Mouse (Mus musculus) lung, embryonic 15.5 days (tissue): Measurements from ENCODE around the gene Tmem234. TPM values are rescaled to one million over a fixed set of nuclear protein-coding genes. Genes with fewer than 3 reads are reported as not detected.
A peak's percentile ranks its signal among the peaks of the same experiment; 100 is the strongest.

Source experiments
- ATAC-seq: fragments of 200-750 bp; cut with Nextera tagmentation; 2 replicates; pipeline ENCODE4 v1.8.0; 2017; ENCODE audit warnings: moderate number of reproducible peaks, borderline replicate concordance; ENCODE audit not compliant: low FRiP score, low TSS enrichment; ENCODE audit errors: extremely low read depth
- H3K27ac ChIP-seq: fragments of 300-500 bp; sonication (generic); 2 replicates; pipeline ENCODE4 v1.5.1; 2015; ENCODE audit warnings: moderate library complexity, mild to moderate bottlenecking, inconsistent platforms
- H3K27me3 ChIP-seq: fragments of 300-500 bp; sonication (generic); 2 replicates; pipeline ENCODE4 v1.6.1; 2015; ENCODE audit warnings: inconsistent platforms
- H3K36me3 ChIP-seq: fragments of 300-500 bp; sonication (generic); 2 replicates; pipeline ENCODE4 v1.6.1; 2015; ENCODE audit warnings: inconsistent platforms
- H3K4me1 ChIP-seq: fragments of 300-500 bp; sonication (generic); 2 replicates; pipeline ENCODE4 v1.6.1; 2015; ENCODE audit warnings: inconsistent platforms
- H3K4me2 ChIP-seq: fragments of 300-500 bp; sonication (generic); 2 replicates; pipeline ENCODE4 v1.6.1; 2015; ENCODE audit warnings: inconsistent platforms, mild to moderate bottlenecking, moderate library complexity
- H3K4me3 ChIP-seq: fragments of 300-500 bp; sonication (generic); 2 replicates; pipeline ENCODE4 v1.5.1; 2015; ENCODE audit warnings: mild to moderate bottlenecking, inconsistent platforms
- H3K9ac ChIP-seq: fragments of 300-500 bp; sonication (generic); 2 replicates; pipeline ENCODE4 v1.6.1; 2015; ENCODE audit warnings: inconsistent platforms
- H3K9me3 ChIP-seq: fragments of 300-500 bp; sonication (generic); 2 replicates; pipeline ENCODE4 v1.6.1; 2016; ENCODE audit warnings: inconsistent platforms
- WGBS: fragments of 180-500 bp; shearing (Covaris S2); methylation state at CpG from one replicate; pipeline ENCODE4 v1.1.7; 2015; 5-methylcytosine and 5-hydroxymethylcytosine counted together
- polyA plus RNA-seq: library from polyadenylated mRNA; unstranded; fragments of >200 nt; fragmentation: Nextera tagmentation; extraction: Ambion mirVana; gene quantifications from 2 replicates; pipeline ENCODE4 v1.2.1, GENCODE M21; 2015

Tmem234 gene
- polyA plus RNA-seq, 1 experiment from 2014 or later = 191 TPM

- H3K4me3 ChIP-seq = no peak overlapping the region
- H3K27ac ChIP-seq = no peak overlapping the region
- H3K9me3 ChIP-seq = no peaks in the 10 kb centered on the region
- H3K27me3 ChIP-seq = no peaks in the 10 kb centered on the region
- no peaks in the 10 kb centered on the region; the same call in none of the 2 replicates for H3K36me3 ChIP-seq
- 89% methylated on average over 7 of the region's 7 CpGs for WGBS
- no peak overlapping the region for H3K4me2 ChIP-seq
- no peak for ATAC-seq
- H3K4me1 ChIP-seq = peaks cover 22% of the 10 kb centered on the region
- H3K9ac ChIP-seq = no peak overlapping the region
Measured at GRCm38 (mm10) chr4:129617121-129617641, 16.7 kb downstream of the Tmem234 start.

DNA sequence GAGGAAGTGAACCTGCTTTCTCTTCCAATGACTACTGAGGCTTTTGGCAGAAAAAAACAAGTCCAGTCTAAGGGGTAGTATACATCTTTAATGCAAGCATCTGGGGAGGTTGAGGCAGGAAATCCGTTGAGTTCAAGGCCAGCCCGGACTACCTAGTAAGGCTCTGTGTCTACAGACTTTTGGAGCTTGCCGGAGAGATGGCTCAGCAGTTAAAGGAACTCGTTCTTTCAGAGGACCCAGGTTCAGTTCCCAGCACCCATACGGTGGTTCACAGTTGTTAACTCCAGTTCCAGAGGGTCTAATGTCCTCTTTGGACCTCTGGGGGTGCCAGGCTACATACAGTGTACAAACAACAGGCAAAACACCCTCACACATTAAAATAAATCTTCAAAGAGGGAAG is 17.6 kb downstream of the Tmem234 start:
- Histone ChIP-seq H3K4me2 (peak overlapping the region; percentile 86), H3K9ac (peak overlapping the region; percentile 78), H3K27me3 (no peaks in the 10 kb centered on the region), H3K36me3 (no peaks in the 10 kb centered on the region; the same call in none of the 2 replicates), H3K4me3 (peak overlapping the region; percentile 75), H3K27ac (peak overlapping the region; percentile 83; the same call in 1 of the 2 replicates), H3K9me3 (no peaks in the 10 kb centered on the region), H3K4me1 (peaks cover 31% of the 10 kb centered on the region)
- 91% methylated on average over 5 of the region's 5 CpGs for WGBS
- no peak for ATAC-seq

DNA sequence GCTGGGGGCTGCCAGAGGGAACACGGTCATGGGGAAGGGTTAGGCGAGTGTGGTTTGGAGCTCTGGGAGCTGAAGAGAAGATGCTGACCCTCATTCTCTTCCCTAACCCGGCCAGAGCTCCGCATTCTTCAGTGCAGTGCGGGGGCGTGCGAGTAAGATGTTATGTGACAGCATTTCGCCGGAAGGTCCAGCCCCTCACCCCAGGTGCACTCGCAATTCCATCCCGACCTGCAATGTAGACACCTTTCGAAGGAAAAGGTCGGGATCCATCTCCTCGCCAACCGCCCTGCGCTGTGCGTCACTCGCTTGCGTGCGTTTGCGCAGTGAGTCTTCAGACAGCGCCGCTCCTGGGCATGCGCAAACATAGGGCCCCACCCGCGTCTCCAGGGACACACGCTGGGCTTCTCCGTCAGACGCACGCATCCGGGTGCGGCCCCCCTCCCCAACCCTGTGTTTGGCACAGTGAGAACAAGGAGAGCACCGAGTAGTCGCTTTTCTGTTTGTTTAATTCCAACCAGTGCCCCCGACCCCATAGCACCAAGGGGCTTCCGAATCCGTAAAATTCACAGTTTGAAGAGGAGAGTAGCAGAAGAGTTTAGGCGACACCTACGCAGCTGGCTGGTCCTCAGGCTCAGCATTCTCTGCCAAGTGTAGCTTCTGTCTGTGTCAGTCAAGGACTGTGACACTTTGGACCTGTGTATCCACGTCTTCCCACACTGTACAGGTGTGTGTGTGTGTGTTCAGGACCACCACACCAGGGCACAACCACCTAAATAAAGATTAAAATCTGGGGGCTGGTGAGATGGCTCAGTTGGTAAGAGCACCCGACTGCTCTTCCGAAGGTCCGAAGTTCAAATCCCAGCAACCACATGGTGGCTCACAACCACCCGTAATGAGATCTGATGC is 18.6 kb downstream of the Tmem234 start, which contains the start of gene Iqcc:
Gene Iqcc, minus strand, starts transcription at position 314 of the 906 bp plus-strand sequence.
- peak within 1 kb of the TSS; percentile 75 for H3K4me3 ChIP-seq
- 3% methylated on average over 44 of the region's 44 CpGs for WGBS
- H3K4me1 ChIP-seq = peaks cover 27% of the 10 kb centered on the region
- peak within 1 kb of the TSS; percentile 83 for H3K27ac ChIP-seq
- no peaks in the 10 kb centered on the region; the same call in none of the 2 replicates for H3K36me3 ChIP-seq
- peak within 1 kb of the TSS; percentile 86 for H3K4me2 ChIP-seq
- H3K27me3 ChIP-seq = no peaks in the 10 kb centered on the region
- H3K9ac ChIP-seq = peak within 1 kb of the TSS; percentile 78
- no peaks in the 10 kb centered on the region for H3K9me3 ChIP-seq
- ATAC-seq = peak; percentile 88

DNA sequence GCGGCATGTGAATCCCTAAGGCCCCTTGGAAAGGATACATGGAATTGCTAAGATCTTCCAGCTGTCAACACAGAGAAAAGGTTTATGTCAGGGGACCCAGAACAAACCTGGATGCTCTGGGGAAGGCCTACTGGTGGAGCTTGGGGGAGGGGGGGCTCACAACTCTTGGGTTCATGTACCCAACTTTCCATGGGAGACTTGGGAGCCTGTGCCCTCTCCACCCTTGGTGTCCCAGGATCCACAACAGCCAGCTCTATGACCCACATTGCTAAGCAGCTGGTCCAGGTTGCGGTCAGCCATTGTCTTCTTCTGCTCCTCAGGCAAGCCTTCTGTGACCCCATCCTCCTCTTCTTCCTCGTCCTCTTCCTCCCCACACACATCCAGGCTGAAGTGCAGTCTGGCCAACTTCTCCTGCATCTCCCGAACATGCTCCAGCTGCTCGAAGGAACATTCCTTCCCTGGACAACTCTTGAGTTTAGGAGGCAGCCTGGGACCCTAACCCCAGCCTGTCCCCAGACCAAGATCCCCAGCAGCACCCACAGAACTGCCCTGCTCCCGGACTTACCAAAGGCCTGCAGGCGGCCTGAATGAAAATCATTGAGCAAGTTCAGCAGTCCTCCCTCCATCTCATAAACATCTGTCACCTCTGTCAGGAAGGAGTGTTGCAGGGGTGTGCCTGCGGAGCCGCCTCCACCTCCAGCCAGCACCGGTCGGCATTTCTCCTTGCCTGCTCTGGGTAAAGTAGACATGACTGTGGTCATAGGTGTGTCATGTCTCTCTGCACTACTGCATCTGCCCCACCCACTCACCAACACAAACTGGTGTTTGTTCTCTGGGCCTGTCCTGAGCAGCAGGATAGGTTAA is 20.2 kb downstream of the Tmem234 start:
- 76% methylated on average over 11 of the region's 11 CpGs for WGBS
- no peak for ATAC-seq
- Histone ChIP-seq H3K27me3 (no peaks in the 10 kb centered on the region), H3K4me1 (peaks cover 37% of the 10 kb centered on the region), H3K36me3 (no peaks in the 10 kb centered on the region; the same call in none of the 2 replicates), H3K9me3 (no peaks in the 10 kb centered on the region), H3K4me3 (no peak overlapping the region), H3K4me2 (peak overlapping the region; percentile 11; the same call in 1 of the 2 replicates), H3K9ac (no peak overlapping the region), H3K27ac (peak overlapping the region; percentile 68)

DNA sequence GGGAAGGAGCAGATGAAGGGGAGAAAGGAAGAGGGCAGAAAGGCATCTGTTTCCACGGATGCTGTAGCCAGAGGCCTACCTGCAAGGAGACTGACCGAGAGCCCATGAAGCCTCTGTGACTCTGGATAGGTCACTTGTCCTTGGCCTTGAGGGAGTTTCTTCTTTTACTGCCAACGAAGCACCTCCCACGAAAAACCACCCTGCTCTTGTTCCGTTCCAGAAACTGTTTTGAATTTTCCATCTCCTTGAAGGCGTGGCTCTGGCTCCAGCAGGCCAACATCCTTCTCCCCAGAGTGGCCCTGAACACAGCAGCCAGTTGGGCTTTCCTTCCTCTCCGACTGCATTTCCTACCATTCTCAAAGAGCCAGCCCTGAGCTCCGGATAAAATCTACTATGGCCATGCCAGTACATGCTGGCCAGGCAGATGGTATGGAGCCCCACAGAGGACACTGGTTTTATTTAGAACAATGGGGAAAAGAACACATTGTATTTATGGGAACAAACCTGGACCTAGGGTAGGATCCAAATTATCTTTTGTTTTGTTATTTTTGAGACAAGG is 20.9 kb downstream of the Tmem234 start:
- Histone ChIP-seq H3K4me3 (no peak overlapping the region), H3K9me3 (no peaks in the 10 kb centered on the region), H3K27ac (peak overlapping the region; percentile 68), H3K27me3 (no peaks in the 10 kb centered on the region), H3K4me1 (peaks cover 44% of the 10 kb centered on the region), H3K36me3 (peaks cover 3% of the 10 kb centered on the region), H3K4me2 (peak overlapping the region; percentile 11; the same call in 1 of the 2 replicates), H3K9ac (no peak overlapping the region)
- WGBS = 71% methylated on average over 8 of the region's 8 CpGs
- ATAC-seq = no peak

DNA sequence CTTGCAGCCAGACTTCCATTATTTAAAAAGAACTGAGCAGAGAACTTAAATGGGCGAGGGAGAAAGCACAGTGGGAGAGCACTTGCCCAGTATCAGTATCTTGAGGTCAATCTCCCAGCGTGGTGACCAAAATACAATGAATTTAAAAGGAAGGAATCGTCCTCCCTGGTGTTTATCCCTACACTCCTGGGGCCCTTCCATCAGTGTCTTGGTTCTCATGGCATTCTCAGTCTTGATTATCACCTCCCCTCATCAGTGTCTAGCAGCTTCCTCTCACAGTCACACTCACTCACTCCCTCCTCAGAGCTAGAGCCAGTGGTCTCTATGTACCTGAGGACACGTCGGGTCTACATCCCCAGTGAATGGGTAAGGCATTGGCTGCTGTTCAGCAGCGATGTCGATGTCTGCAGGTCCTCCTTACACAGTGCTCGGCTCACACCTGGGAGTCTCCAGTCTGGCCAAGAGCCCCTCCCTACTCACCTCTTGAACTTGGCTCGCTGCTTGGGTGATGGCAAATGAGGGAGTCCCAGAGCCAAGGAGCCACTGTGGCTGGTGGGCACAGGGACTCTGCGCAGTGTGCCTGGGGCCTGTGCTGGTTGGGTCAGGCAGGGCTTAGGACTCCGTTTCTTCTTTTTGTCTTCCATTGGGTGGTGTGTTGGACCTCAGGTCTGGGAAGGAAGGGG is 21.8 kb downstream of the Tmem234 start:
- peak overlapping the region; percentile 60 for H3K4me3 ChIP-seq

GRCm38 (mm10) chr4:129622803-129623535 is 22.5 kb downstream of the Tmem234 start:
- Histone ChIP-seq H3K4me1 (peaks cover 50% of the 10 kb centered on the region), H3K27ac (peak overlapping the region; percentile 84), H3K9me3 (no peaks in the 10 kb centered on the region), H3K9ac (peak overlapping the region; percentile 61), H3K4me2 (peak overlapping the region; percentile 71), H3K36me3 (peaks cover 19% of the 10 kb centered on the region), H3K4me3 (peak overlapping the region; percentile 60), H3K27me3 (no peaks in the 10 kb centered on the region)
- WGBS = 16% methylated on average over 8 of the region's 8 CpGs
- ATAC-seq = no peak

More for the DNA sequence above, 21.8 kb downstream of the Tmem234 start:
- H3K9ac ChIP-seq = no peak overlapping the region
- WGBS = 71% methylated on average over 11 of the region's 11 CpGs
- no peaks in the 10 kb centered on the region for H3K9me3 ChIP-seq
- peak overlapping the region; percentile 68; the same call in 1 of the 2 replicates for H3K27ac ChIP-seq
- no peak for ATAC-seq
- H3K4me1 ChIP-seq = peaks cover 50% of the 10 kb centered on the region
- H3K4me2 ChIP-seq = peak overlapping the region; percentile 71
- peaks cover 12% of the 10 kb centered on the region for H3K36me3 ChIP-seq
- H3K27me3 ChIP-seq = no peaks in the 10 kb centered on the region

DNA sequence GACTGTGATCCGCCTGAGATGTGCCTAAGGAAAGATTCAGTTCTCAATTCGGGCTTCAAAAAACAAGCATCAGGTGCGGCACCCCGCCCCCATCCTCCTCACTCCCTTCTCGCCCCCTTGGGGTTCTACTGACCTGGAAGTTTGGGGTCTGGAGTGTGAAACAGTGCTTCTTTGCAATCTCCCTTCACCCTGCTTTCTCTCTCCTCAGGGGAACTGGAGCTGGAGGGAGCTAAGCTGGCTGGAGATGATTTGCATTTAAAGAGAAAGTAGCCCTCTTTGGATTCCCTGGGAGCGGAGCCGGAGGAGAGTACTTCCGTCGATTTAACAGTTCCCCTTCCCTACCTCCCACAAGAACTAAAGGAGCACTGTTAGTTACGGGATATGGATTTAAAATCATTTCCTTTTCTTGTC is 23.2 kb downstream of the Tmem234 start, which contains the start of gene Ccdc28b:
Gene Ccdc28b, minus strand, starts transcription at position 267 of the 411 bp plus-strand sequence.
- Histone ChIP-seq H3K27me3 (no peaks in the 10 kb centered on the region), H3K4me3 (peak within 1 kb of the TSS; percentile 60), H3K9me3 (no peaks in the 10 kb centered on the region), H3K4me2 (peak within 1 kb of the TSS; percentile 71), H3K4me1 (peaks cover 45% of the 10 kb centered on the region), H3K27ac (peak within 1 kb of the TSS; percentile 84), H3K36me3 (peaks cover 26% of the 10 kb centered on the region), H3K9ac (peak within 1 kb of the TSS; percentile 61)
- WGBS = 0% methylated on average over 10 of the region's 10 CpGs
- ATAC-seq = peak; percentile 21; the same call in 1 of the 2 replicates

- peak; percentile 93 for ATAC-seq
- H3K27me3 ChIP-seq = no peaks in the 10 kb centered on the region
- H3K4me1 ChIP-seq = peaks cover 42% of the 10 kb centered on the region
- 1% methylated on average over 18 of the region's 18 CpGs for WGBS
- H3K9ac ChIP-seq = peak overlapping the region; percentile 61
- peak overlapping the region; percentile 71 for H3K4me2 ChIP-seq
- H3K36me3 ChIP-seq = peaks cover 34% of the 10 kb centered on the region
- peak overlapping the region; percentile 60 for H3K4me3 ChIP-seq
- no peaks in the 10 kb centered on the region for H3K9me3 ChIP-seq
- H3K27ac ChIP-seq = peak overlapping the region; percentile 84
Measured at GRCm38 (mm10) chr4:129624281-129625028, 24.0 kb downstream of the Tmem234 start.

DNA sequence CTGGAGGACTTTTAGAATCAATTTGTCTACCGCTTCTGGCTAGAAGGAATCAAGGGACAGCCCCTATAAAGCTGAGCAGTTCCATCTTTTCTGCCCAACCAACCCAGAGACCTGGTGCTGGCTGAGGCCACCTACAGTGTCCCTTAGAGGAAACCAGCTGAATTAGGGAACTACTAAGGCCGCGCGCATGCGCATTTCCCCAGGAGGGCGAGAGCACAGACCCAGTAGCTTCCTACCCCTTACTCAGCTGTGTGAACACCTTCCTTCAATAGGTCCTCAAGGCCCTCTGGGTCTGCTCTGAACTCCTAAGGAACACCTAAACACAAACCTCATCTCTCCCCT is 24.5 kb downstream of the Tmem234 start:
- Histone ChIP-seq H3K9me3 (no peaks in the 10 kb centered on the region), H3K4me2 (peak overlapping the region; percentile 71), H3K27ac (peak overlapping the region; percentile 84), H3K36me3 (peaks cover 38% of the 10 kb centered on the region), H3K4me3 (peak overlapping the region; percentile 60), H3K4me1 (peaks cover 42% of the 10 kb centered on the region), H3K27me3 (no peaks in the 10 kb centered on the region), H3K9ac (peak overlapping the region; percentile 31)
- ATAC-seq = 0 out of 2 replicates have a peak, but pooled peaks have one; percentile 25
- 4% methylated on average over 6 of the region's 6 CpGs for WGBS
